Comparison of ENCODE assay signal across 11 mouse cellular contexts in genomic region chr6:77603914-77604313, GRCm38 (mm10).
DNase-seq lines count a peak whose midpoint lies in the region; ATAC-seq and TF ChIP-seq lines count a peak whose summit lies in the region.
"Had no signal": no experiment of that assay in that cellular context is flagged by ENCODE, and none has a peak within 500 bp of the region (broad histone marks: within the 10 kb centered on the region; RNA-seq: fewer than 3 reads in every experiment).

No protein-coding gene starts in this region.

- H3K27ac ChIP-seq in liver, adult 2 months (replicated peaks; ENCODE audit: insufficient read depth, low read depth, low read length), result no peak overlapping the region
- H3K27ac ChIP-seq in liver, postnatal 0 days (ENCODE audit: low read depth), result no peak overlapping the region

- DNase-seq in cerebellum, adult 11 months, result no peak
- peak; percentile 31 for DNase-seq in liver, adult 2 months (ENCODE audit: extremely low read depth, low read depth, low spot score)
- no peak for DNase-seq in liver, postnatal 0 days
- peak; percentile 88 for DNase-seq in kidney, adult 9 months
- DNase-seq in right cerebral cortex, adult 2 months (ENCODE audit: low spot score in 2 of 2), result no peak
- DNase-seq in gastrocnemius, postnatal 10 days, result no peak
- no peak for DNase-seq in spleen, postnatal 36 days (ENCODE audit: low spot score in 2 of 2)
- DNase-seq: heart, adult 18-20 months; lung, adult 18-20 months had no signal

- H3K9ac ChIP-seq in liver, adult 2 months (ENCODE audit: low read depth, low read length), result no peak overlapping the region
- no peak overlapping the region for H3K9ac ChIP-seq in liver, postnatal 0 days (replicated peaks)

- no peaks in the 10 kb centered on the region for H3K79me2 ChIP-seq in liver, adult 2 months (ENCODE audit: control insufficient read depth, insufficient read depth, low read length)

- TF ChIP-seq POLR2A in liver, adult 2 months (IDR thresholded peaks at IDR 0.05; ENCODE audit: extremely low read depth, insufficient read depth, low read length), result no peak

- H3K4me3 ChIP-seq in liver, adult 2 months (ENCODE audit: insufficient read depth, low read depth, low read length), result no peak overlapping the region
- H3K4me3 ChIP-seq in liver, postnatal 0 days (ENCODE audit: low read depth, low read length), result no peak overlapping the region
- H3K4me3 ChIP-seq: megakaryocyte, embryonic 14.5 days had no signal

- no peaks in the 10 kb centered on the region for H3K36me3 ChIP-seq in liver, adult 2 months (ENCODE audit: control insufficient read depth, insufficient read depth, low read length)
- H3K36me3 ChIP-seq in liver, postnatal 0 days (replicated peaks; ENCODE audit: insufficient read depth, low read length), result no peaks in the 10 kb centered on the region

- no peak overlapping the region for H3K4me2 ChIP-seq in liver, postnatal 0 days (ENCODE audit: low read depth, low read length)

- WGBS in liver, adult 2 months, result 2% methylated on average over 1 of the region's 1 CpGs
- 8% methylated on average over 1 of the region's 1 CpGs for WGBS in liver, postnatal 0 days (ENCODE audit: insufficient replicate concordance)

- TF ChIP-seq EP300 in liver, postnatal 0 days (IDR thresholded peaks at IDR 0.05; ENCODE audit: low read depth), result no peak

- H3K9me3 ChIP-seq in liver, postnatal 0 days (ENCODE audit: low read length), result no peaks in the 10 kb centered on the region
- H3K9me3 ChIP-seq: megakaryocyte, embryonic 14.5 days had no signal

- no peak for TF ChIP-seq CTCF in liver, adult 2 months (IDR thresholded peaks at IDR 0.05; ENCODE audit: low read depth, low read length)
- TF ChIP-seq CTCF in liver, postnatal 0 days (IDR thresholded peaks at IDR 0.05; ENCODE audit: low read depth), result no peak

- H3K4me1 ChIP-seq in liver, adult 2 months (ENCODE audit: control insufficient read depth, insufficient read depth, low read length), result no peaks in the 10 kb centered on the region
- H3K4me1 ChIP-seq in liver, postnatal 0 days (ENCODE audit: insufficient read depth), result no peaks in the 10 kb centered on the region
- H3K4me1 ChIP-seq: megakaryocyte, embryonic 14.5 days had no signal

- ATAC-seq in cerebellum, adult (ENCODE audit: insufficient number of reproducible peaks, low FRiP score, low TSS enrichment), result peak; percentile 80
- no peak for ATAC-seq in liver, postnatal 0 days

- H3K27me3 ChIP-seq in liver, adult 2 months (ENCODE audit: control insufficient read depth, insufficient read depth, low read length), result no peaks in the 10 kb centered on the region
- H3K27me3 ChIP-seq in liver, postnatal 0 days (ENCODE audit: insufficient read depth, low read length), result no peaks in the 10 kb centered on the region
- H3K27me3 ChIP-seq: megakaryocyte, embryonic 14.5 days had no signal

Comparison
In these comparisons a context has a peak if more than half of its experiments do, and no peak if none do; other contexts are left out.
1. DNase-seq: peak in liver, adult 2 months (single experiment) and kidney, adult 9 months (single experiment); none in cerebellum, adult 11 months (single experiment), liver, postnatal 0 days (single experiment), right cerebral cortex, adult 2 months (0 of 2), gastrocnemius, postnatal 10 days (single experiment) and spleen, postnatal 36 days (0 of 2).